8 mouse cellular contexts compared by ENCODE assay signal in genomic region chr11:120305535-120306365, GRCm38 (mm10). TPM values are rescaled to one million over a fixed set of nuclear protein-coding genes. Genes with fewer than 3 reads are reported as not detected.
DNase-seq lines count a peak whose midpoint lies in the region; ATAC-seq lines count a peak whose summit lies in the region.

No protein-coding gene starts in this region.

- peak overlapping the region; percentile 54 for H3K4me3 ChIP-seq in kidney, embryonic 16.5 days (ENCODE audit: low read length)
- H3K4me3 ChIP-seq in brown adipose tissue, adult 24 weeks (ENCODE audit: insufficient read depth, low read depth, low read length) = peak overlapping the region; percentile 64
- peak overlapping the region; percentile 43 for H3K4me3 ChIP-seq in hindbrain, embryonic 12.5 days
- H3K4me3 ChIP-seq in midbrain, embryonic 14.5 days (replicated peaks; ENCODE audit: low read depth, low read length) = peak overlapping the region; percentile 45

- H3K9ac ChIP-seq in kidney, embryonic 16.5 days (replicated peaks; ENCODE audit: low read length) = peak overlapping the region; percentile 75
- peak overlapping the region; percentile 58 for H3K9ac ChIP-seq in hindbrain, embryonic 12.5 days
- peak overlapping the region; percentile 58 for H3K9ac ChIP-seq in midbrain, embryonic 14.5 days (replicated peaks; ENCODE audit: low read length)

- no peaks in the 10 kb centered on the region for H3K27me3 ChIP-seq in kidney, embryonic 16.5 days (ENCODE audit: insufficient read depth, low read length)
- H3K27me3 ChIP-seq in hindbrain, embryonic 12.5 days = peaks cover 17% of the 10 kb centered on the region
- H3K27me3 ChIP-seq in midbrain, embryonic 14.5 days (ENCODE audit: control insufficient read depth, insufficient read depth, low read length) = peaks cover 7% of the 10 kb centered on the region; the same call in 1 of the 2 replicates

- H3K36me3 ChIP-seq in kidney, embryonic 16.5 days (ENCODE audit: insufficient read depth, low read length) = no peaks in the 10 kb centered on the region
- H3K36me3 ChIP-seq in hindbrain, embryonic 12.5 days = no peaks in the 10 kb centered on the region
- H3K36me3 ChIP-seq in midbrain, embryonic 14.5 days (ENCODE audit: control insufficient read depth, insufficient read depth, low read length) = no peaks in the 10 kb centered on the region

- DNase-seq in kidney, adult 11 months = no peak
- DNase-seq in midbrain, embryonic 14.5 days = no peak
- DNase-seq in adrenal gland, adult (ENCODE audit: inconsistent age in 2 of 2, low spot score in 1 of 2) = no peak
- no peak for DNase-seq in gastrocnemius, postnatal 4 days (ENCODE audit: low spot score in 2 of 2)
- DNase-seq in frontal cortex, adult 2 months (ENCODE audit: extremely low spot score in 1 of 2, low spot score in 1 of 2) = no peak

- no peak for ATAC-seq in kidney, embryonic 16.5 days (ENCODE audit: low FRiP score, low TSS enrichment)
- ATAC-seq in hindbrain, embryonic 12.5 days (ENCODE audit: low FRiP score) = no peak
- ATAC-seq in midbrain, embryonic 14.5 days (ENCODE audit: low FRiP score, low TSS enrichment) = peak; percentile 0; the same call in 1 of the 2 replicates

- H3K27ac ChIP-seq in kidney, embryonic 16.5 days (ENCODE audit: low read length) = peak overlapping the region; percentile 91
- 0 out of 2 replicates have a peak overlapping the region, but pooled peaks have one; percentile 10 for H3K27ac ChIP-seq in brown adipose tissue, adult 24 weeks (replicated peaks; ENCODE audit: low read depth, low read length)
- peak overlapping the region; percentile 93 for H3K27ac ChIP-seq in hindbrain, embryonic 12.5 days
- peak overlapping the region; percentile 93 for H3K27ac ChIP-seq in midbrain, embryonic 14.5 days (replicated peaks; ENCODE audit: low read depth, low read length)

- peaks cover 57% of the 10 kb centered on the region for H3K4me1 ChIP-seq in kidney, embryonic 16.5 days (ENCODE audit: insufficient read depth, low read length)
- peaks cover 19% of the 10 kb centered on the region for H3K4me1 ChIP-seq in brown adipose tissue, adult 24 weeks (ENCODE audit: control insufficient read depth, insufficient read depth, insufficient read length, low read length)
- peaks cover 53% of the 10 kb centered on the region for H3K4me1 ChIP-seq in hindbrain, embryonic 12.5 days
- peaks cover 43% of the 10 kb centered on the region for H3K4me1 ChIP-seq in midbrain, embryonic 14.5 days (ENCODE audit: control insufficient read depth, insufficient read depth, low read length)

- H3K9me3 ChIP-seq in kidney, embryonic 16.5 days (ENCODE audit: low read length) = peaks cover 5% of the 10 kb centered on the region; the same call in 1 of the 2 replicates
- H3K9me3 ChIP-seq in hindbrain, embryonic 12.5 days (replicated peaks) = no peaks in the 10 kb centered on the region
- no peaks in the 10 kb centered on the region for H3K9me3 ChIP-seq in midbrain, embryonic 14.5 days (ENCODE audit: control insufficient read depth, low read length)

- 22% methylated on average over 15 of the region's 15 CpGs for WGBS in kidney, embryonic 16.5 days
- WGBS in hindbrain, embryonic 12.5 days = 23% methylated on average over 15 of the region's 15 CpGs
- WGBS in midbrain, embryonic 14.5 days = 24% methylated on average over 15 of the region's 15 CpGs

- peak overlapping the region; percentile 66 for H3K4me2 ChIP-seq in kidney, embryonic 16.5 days (replicated peaks; ENCODE audit: low read depth, low read length)
- peak overlapping the region; percentile 72 for H3K4me2 ChIP-seq in hindbrain, embryonic 12.5 days (replicated peaks)
- H3K4me2 ChIP-seq in midbrain, embryonic 14.5 days (ENCODE audit: low read length) = peak overlapping the region; percentile 80

RNA-seq across cellular contexts. Expression of gene Actg1, which starts 42.6 kb away (rescaled TPM):
- 2,803 and 2,860 TPM in 2 replicates for polyA plus RNA-seq in kidney, embryonic 16.5 days (2015; fragmentation: Nextera tagmentation; extraction: Ambion mirVana)
- 325 and 418 TPM in 2 replicates for polyA plus RNA-seq in brown adipose tissue, adult 24 weeks (2012; ENCODE audit: insufficient read depth, insufficient read length, missing spikeins)
- polyA plus RNA-seq in hindbrain, embryonic 12.5 days (2016; fragmentation: Nextera tagmentation; extraction: Ambion mirVana) = 3,608 and 3,685 TPM in 2 replicates
- polyA plus RNA-seq in midbrain, embryonic 14.5 days (2014; fragmentation: Nextera tagmentation; extraction: Ambion mirVana) = 4,502 and 4,930 TPM in 2 replicates
- 100 to 1,000 TPM; 861 to 883 TPM for total RNA-seq in gastrocnemius, postnatal 4 days (2021)
- 1,138 and 1,210 TPM in 2 replicates for polyA plus RNA-seq in frontal cortex, adult 2 months (2012; rRNA removed)

RNA-seq across cellular contexts. Expression of gene Fscn2, which starts 55.6 kb away (rescaled TPM):
- 0.72 and 0.82 TPM in 2 replicates for polyA plus RNA-seq in kidney, embryonic 16.5 days (2015; fragmentation: Nextera tagmentation; extraction: Ambion mirVana)
- polyA plus RNA-seq in brown adipose tissue, adult 24 weeks (2012; ENCODE audit: insufficient read depth, insufficient read length, missing spikeins) = not detected in 2 replicates
- 1.2 and 1.3 TPM in 2 replicates for polyA plus RNA-seq in hindbrain, embryonic 12.5 days (2016; fragmentation: Nextera tagmentation; extraction: Ambion mirVana)
- 1.7 and 2.5 TPM in 2 replicates for polyA plus RNA-seq in midbrain, embryonic 14.5 days (2014; fragmentation: Nextera tagmentation; extraction: Ambion mirVana)
- total RNA-seq in gastrocnemius, postnatal 4 days (2021) = under 1 TPM; 0.52 to 0.98 TPM
- 0.67 and 0.82 TPM in 2 replicates for polyA plus RNA-seq in frontal cortex, adult 2 months (2012; rRNA removed)

Comparison
In these comparisons a context has a peak if more than half of its experiments do, and no peak if none do; other contexts are left out.
1. H3K27ac ChIP-seq: peak in every context shown above with its lines; median percentile 93 in hindbrain, embryonic 12.5 days; 93 in midbrain, embryonic 14.5 days; 91 in kidney, embryonic 16.5 days; 10 in brown adipose tissue, adult 24 weeks.